Mouse (Mus musculus) C2C12 (cell line): ENCODE measurements around the gene Zc3h7a. TPM values are rescaled to one million over a fixed set of nuclear protein-coding genes. Genes with fewer than 3 reads are reported as not detected.
"Not testable (repeated sequence)": the region's sequence is repeated elsewhere in the genome, so short reads cannot be mapped to it uniquely, and the experiment has no call there.

Experiments used
- H3K27me3 ChIP-seq: one replicate; pipeline ENCODE4 v1.6.1; 2011; ENCODE audit not compliant: control insufficient read depth, insufficient read depth, insufficient read length
- H3K36me3 ChIP-seq: one replicate; pipeline ENCODE4 v1.6.1; 2011; ENCODE audit not compliant: control insufficient read depth, insufficient read depth
- H3K4me3 ChIP-seq: one replicate; pipeline ENCODE4 v1.5.1; 2011; ENCODE audit warnings: mild to moderate bottlenecking, control low read depth; ENCODE audit not compliant: poor library complexity, insufficient read depth, severe bottlenecking
- H3K79me2 ChIP-seq: one replicate; pipeline ENCODE4 v1.6.1; 2011; ENCODE audit not compliant: control insufficient read depth, insufficient read depth
- H3K79me3 ChIP-seq: one replicate; pipeline ENCODE4 v1.6.1; 2011; ENCODE audit warnings: low read depth, control low read depth
- H3ac ChIP-seq: one replicate; pipeline ENCODE3; 2011; ENCODE audit warnings: low read depth; ENCODE audit not compliant: control insufficient read depth, insufficient read length
- CEBPB ChIP-seq: IDR thresholded peaks from one replicate; pipeline ENCODE4 v1.6.1; 2011; ENCODE audit warnings: low read depth, mild to moderate bottlenecking, control low read depth, moderate library complexity
- CTCF ChIP-seq: IDR thresholded peaks from one replicate; pipeline ENCODE4 v1.5.1; 2011; ENCODE audit not compliant: control insufficient read depth, insufficient read depth, insufficient read length
- FOSL1 ChIP-seq: IDR thresholded peaks from one replicate; pipeline ENCODE4 v1.8.0; 2011; ENCODE audit warnings: mild to moderate bottlenecking, low read length; ENCODE audit not compliant: poor library complexity, insufficient read depth, severe bottlenecking
- MAX ChIP-seq: IDR thresholded peaks from one replicate; pipeline ENCODE4 v1.6.1; 2011; ENCODE audit warnings: mild to moderate bottlenecking, control low read depth
- MYOD1 ChIP-seq: IDR thresholded peaks from one replicate; pipeline ENCODE4 v1.6.1; 2011; ENCODE audit warnings: low read depth; ENCODE audit not compliant: control insufficient read depth, insufficient read length
- MYOG ChIP-seq: IDR thresholded peaks from one replicate; pipeline ENCODE4 v1.6.1; 2011; ENCODE audit not compliant: control insufficient read depth, insufficient read length; ENCODE audit errors: extremely low read depth
- USF1 ChIP-seq: IDR thresholded peaks from one replicate; pipeline ENCODE4 v1.6.1; 2011; ENCODE audit warnings: low read depth, mild to moderate bottlenecking, control low read depth, moderate library complexity
- polyA plus RNA-seq: library from polyadenylated mRNA; unstranded; fragments of >200 nt; fragmentation: generic; extraction: Trizol; gene quantifications from one replicate; pipeline ENCODE4 v1.2.1, GENCODE M21; 2012; ENCODE audit warnings: missing spikeins

The Zc3h7a gene
- polyA plus RNA-seq, 1 experiment = 10.2 TPM

DNA sequence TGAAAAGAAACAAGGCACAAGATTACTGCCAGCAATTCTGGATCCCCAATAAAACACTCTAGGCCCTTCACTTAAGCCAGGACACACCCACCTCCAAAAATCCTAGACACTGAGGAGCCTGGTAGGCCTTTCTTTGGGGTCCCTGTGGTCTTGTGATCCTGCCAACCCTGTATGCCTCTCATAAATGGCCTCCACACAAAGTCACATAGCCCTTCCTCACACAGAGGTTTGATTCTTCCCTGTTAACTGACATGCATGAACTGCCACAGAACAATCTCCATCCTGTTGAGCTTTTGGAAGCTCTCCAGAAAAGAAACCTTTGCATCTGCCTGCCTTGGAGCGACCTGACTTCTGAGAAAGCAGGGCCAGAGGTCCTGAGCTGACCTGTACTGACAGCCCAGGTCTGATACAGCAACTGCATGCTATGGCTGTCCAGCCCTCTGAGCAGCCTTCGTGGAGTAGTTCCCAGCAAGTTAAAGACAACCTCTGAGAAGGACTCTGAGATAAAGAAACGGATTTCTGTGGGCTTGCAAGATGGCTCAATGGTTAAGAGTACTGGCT, 11.4 kb downstream of the Zc3h7a start:
- no peak overlapping the region for H3K4me3 ChIP-seq
- no peak overlapping the region for H3ac ChIP-seq
- H3K36me3 ChIP-seq = peaks cover 13% of the 10 kb centered on the region
- peaks cover 42% of the 10 kb centered on the region for H3K79me3 ChIP-seq
- no peak for TF ChIP-seq CEBPB
- no peak for TF ChIP-seq CTCF
- TF ChIP-seq MYOD1 = no peak
- TF ChIP-seq FOSL1 = no peak
- no peak for TF ChIP-seq MYOG
- TF ChIP-seq USF1 = no peak
- TF ChIP-seq MAX = no peak
- H3K27me3 ChIP-seq = no peaks in the 10 kb centered on the region
- H3K79me2 ChIP-seq = peaks cover 55% of the 10 kb centered on the region

DNA sequence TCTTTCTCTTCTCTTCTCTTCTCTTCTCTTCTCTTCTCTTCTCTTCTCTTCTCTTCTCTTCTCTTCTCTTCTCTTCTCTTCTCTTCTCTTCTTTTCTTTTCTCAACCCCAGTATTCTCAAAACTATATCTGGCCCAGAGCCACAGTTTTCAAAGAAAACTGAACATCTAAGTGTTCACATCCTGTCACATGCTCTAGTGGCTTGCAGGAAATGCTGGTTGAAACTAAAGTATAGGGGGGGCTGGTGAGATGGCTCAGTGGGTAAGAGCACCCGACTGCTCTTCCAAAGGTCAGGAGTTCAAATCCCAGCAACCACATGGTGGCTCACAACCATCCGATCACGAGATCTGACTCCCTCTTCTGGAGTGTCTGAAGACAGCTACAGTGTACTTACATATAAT, 18.5 kb downstream of the Zc3h7a start:
- H3K79me2 ChIP-seq, H3K4me3 ChIP-seq, H3ac ChIP-seq, H3K79me3 ChIP-seq, H3K27me3 ChIP-seq: not testable (repeated sequence)
- peaks cover 72% of the 10 kb centered on the region for H3K36me3 ChIP-seq

DNA sequence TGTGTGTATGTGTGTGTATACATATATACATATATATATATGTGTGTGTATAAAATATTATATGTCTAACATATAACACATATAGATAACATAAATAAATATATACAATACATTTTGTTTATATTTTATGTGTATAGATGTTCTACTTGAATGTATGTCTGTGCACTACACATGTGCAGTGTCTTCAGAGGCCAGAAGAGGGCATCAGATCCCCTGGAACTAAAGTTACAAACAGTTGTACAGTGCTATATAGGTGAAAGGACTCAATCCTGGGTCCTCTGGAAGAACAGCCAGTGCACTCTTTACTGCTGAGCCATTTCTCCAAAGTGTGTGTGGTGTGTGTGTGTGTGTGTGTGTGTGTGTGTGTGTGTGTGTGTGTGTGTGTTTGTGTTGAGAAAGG, 21.7 kb downstream of the Zc3h7a start:
- no peaks in the 10 kb centered on the region for H3K79me2 ChIP-seq
- no peaks in the 10 kb centered on the region for H3K27me3 ChIP-seq
- H3K79me3 ChIP-seq = no peaks in the 10 kb centered on the region
- H3ac ChIP-seq = no peak overlapping the region
- H3K4me3 ChIP-seq = no peak overlapping the region
- TF ChIP-seq MAX (no peak), CEBPB (no peak), CTCF (no peak), MYOG (no peak), FOSL1 (no peak), MYOD1 (no peak), USF1 (no peak)
- peaks cover 75% of the 10 kb centered on the region for H3K36me3 ChIP-seq

DNA sequence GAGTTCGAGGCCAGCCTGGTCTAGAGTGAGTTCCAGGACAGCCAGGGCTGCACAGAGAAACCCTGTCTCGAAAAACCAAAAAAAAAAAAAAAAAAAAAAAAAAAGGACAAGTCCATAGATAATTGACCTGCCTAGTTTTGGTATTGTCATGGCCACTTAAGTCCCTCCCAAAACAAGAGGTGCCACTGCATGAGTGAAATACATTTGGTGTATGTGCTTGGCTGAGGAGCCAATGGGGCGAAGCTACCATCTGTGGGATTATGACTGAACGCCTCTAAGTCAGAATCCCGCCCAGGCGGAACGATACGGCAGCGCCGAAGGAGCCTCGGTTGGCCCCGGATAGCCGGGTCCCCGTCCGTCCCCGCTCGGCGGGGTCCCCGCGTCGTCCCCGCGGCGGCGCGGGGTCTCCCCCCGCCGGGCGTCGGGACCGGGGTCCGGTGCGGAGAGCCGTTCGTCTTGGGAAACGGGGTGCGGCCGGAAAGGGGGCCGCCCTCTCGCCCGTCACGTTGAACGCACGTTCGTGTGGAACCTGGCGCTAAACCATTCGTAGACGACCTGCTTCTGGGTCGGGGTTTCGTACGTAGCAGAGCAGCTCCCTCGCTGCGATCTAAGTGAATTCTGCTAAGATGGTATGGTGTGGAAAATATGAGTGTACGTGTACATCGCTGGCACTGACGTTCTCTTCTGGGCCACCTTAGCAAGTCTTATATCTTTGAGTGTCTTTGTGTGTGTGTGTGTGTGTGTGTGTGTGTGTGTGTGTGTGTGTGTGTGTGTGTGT, 32.3 kb downstream of the Zc3h7a start:
- H3K27me3 ChIP-seq, H3K4me3 ChIP-seq, H3ac ChIP-seq, H3K79me3 ChIP-seq, H3K79me2 ChIP-seq: not testable (repeated sequence)
- H3K36me3 ChIP-seq = peaks cover 54% of the 10 kb centered on the region

DNA sequence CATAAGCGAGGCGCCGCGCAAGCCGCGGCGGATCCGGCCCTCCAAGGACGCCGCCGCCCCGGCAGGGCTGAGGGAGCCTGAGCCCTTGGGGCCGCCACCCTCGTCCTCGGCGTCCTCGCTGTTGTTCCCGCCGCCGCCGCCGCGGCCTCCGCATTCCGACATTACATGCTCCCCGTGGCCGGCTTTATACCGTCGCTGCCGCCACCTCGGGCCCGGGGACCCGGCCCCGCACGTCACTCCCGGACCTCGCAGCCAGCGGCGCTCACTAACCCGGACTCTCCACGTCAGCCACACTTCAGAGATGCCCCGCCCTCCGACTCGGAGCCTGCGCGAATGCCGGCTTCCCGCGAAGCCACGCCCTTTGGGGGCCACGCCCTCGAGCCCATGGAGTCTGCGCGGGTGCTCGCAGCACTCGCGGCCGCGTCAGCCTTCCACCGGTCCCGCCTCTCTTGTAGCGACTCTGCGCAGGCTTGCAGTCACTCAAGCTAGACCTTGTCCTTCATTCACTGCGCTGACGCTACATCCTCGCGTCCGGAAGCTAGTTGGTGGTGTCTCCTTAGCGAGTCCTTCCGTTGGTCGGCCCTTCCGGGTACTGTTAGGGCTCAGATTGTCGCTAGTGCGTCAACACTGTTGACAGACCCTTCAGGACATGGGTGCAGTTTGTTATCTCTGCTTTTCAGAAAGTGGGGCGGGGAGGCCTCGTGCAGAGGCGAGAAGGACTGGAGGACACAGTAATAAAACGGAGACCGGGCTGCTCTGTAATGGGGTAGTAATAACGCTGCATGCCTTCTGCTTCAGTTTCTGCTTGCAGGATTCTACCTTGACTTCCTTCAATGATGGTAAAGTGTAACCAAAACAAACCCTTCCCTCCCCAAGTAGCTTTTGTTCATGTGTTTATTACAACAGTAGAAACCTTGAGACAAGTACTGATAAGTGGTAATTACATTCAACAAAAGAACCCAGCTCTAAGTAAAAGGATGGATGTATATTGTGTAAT, 41.5 kb downstream of the Zc3h7a start, which contains the start of gene Txndc11:
Gene Txndc11, minus strand, starts transcription at position 303 of the 997 bp plus-strand sequence.
- H3ac ChIP-seq = peak within 1 kb of the TSS; percentile 77
- H3K27me3 ChIP-seq = no peaks in the 10 kb centered on the region
- TF ChIP-seq CEBPB (no peak), MYOD1 (no peak)
- peak within 1 kb of the TSS; percentile 89 for H3K4me3 ChIP-seq
- peaks cover 23% of the 10 kb centered on the region for H3K36me3 ChIP-seq
- H3K79me3 ChIP-seq = peaks cover 33% of the 10 kb centered on the region
- H3K79me2 ChIP-seq = peaks cover 44% of the 10 kb centered on the region
